Mouse (Mus musculus) heart, postnatal 4 days (tissue): Measurements from ENCODE around the gene Gfap. TPM values are rescaled to one million over a fixed set of nuclear protein-coding genes. Genes with fewer than 3 reads are reported as not detected.

ENCODE experiments used
- total RNA-seq, 2 experiments: library from RNA; stranded (reverse); gene quantifications; 2 replicates each; pipeline ENCODE4 v1.2.3; 2021

The Gfap gene
- total RNA-seq, 2 experiments from 2014 or later, result 0.14 to 0.26 TPM

Other genes starting within 250 kb of the Gfap start
- gene Meioc, start 237.2 kb downstream of the Gfap start, total RNA-seq, result under 1 TPM; 0.09 to 0.33 TPM
- gene Ccdc43, start 203.1 kb downstream of the Gfap start, total RNA-seq, result 10 to 100 TPM; 21.8 to 23.2 TPM
- gene Adam11, start 139.5 kb downstream of the Gfap start, total RNA-seq, result 1 to 10 TPM; 6.9 TPM
- gene Gjc1, start 81.2 kb downstream of the Gfap start, total RNA-seq, result 10 to 100 TPM; 78.3 to 83.0 TPM
- 1 to 10 TPM; 9.3 to 9.8 TPM for gene Higd1b, start 65.1 kb downstream of the Gfap start, total RNA-seq
- 10 to 100 TPM; 71.6 to 78.1 TPM for gene Eftud2, start 19.9 kb downstream of the Gfap start, total RNA-seq
- under 1 TPM in 1 of 2 experiments, not detected in 1; 0.54 TPM for gene Ccdc103, start 19.7 kb downstream of the Gfap start, total RNA-seq
- gene Fam187a, start 15.7 kb downstream of the Gfap start, total RNA-seq, result not detected
- gene Kif18b, start 24.2 kb upstream of the Gfap start, total RNA-seq, result 10 to 100 TPM; 16.7 to 17.8 TPM
- gene C1ql1, start 45.8 kb upstream of the Gfap start, total RNA-seq, result under 1 TPM; 0.36 to 0.55 TPM
- 10 to 100 TPM; 57.6 to 62.7 TPM for gene Nmt1, start 127.3 kb upstream of the Gfap start, total RNA-seq
- 10 to 100 TPM; 76.4 to 77.9 TPM for gene Dcakd, start 127.4 kb upstream of the Gfap start, total RNA-seq
- 10 to 100 TPM; 28.0 to 34.8 TPM for gene Plcd3, start 200.7 kb upstream of the Gfap start, total RNA-seq
- 10 to 100 TPM; 25.9 to 29.2 TPM for gene Acbd4, start 200.8 kb upstream of the Gfap start, total RNA-seq
- 10 to 100 TPM; 14.8 to 15.7 TPM for gene Hexim1, start 215.3 kb upstream of the Gfap start, total RNA-seq
- gene Hexim2, start 231.5 kb upstream of the Gfap start, total RNA-seq, result 1 to 10 TPM; 4.2 to 4.8 TPM